Mouse (Mus musculus): ENCODE data around the gene St3gal3. TPM values are rescaled to one million over a fixed set of nuclear protein-coding genes. Genes with fewer than 3 reads are reported as not detected.
A peak's percentile ranks its signal among the peaks of the same experiment; 100 is the strongest.

The St3gal3 gene
- polyA plus RNA-seq, 1 experiment from 2014 or later = 10.8 TPM

DNA sequence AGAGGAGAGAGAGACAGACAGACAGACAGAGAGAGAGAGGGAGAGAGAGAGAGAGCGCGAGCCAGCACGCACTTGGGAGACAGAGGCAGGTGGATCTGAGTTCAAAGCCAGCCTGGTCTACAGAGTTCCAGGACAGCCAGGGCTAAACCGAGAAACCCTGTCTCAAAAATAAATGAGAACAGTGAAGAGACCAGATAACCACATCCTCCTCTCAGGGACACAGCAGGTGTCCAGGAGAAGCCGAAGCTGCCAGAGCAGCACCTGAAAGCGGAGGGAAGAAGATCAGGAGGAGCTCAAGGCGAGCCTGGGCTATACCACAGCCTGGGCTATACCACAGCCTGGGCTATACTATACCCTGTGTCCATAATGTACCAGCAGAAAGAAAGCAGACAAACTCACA lies 16.1 kb upstream of the St3gal3 start:
- H3K4me3 ChIP-seq = no peak overlapping the region
- DNase-seq (ENCODE audit: low spot score) = no peak
- H3K36me3 ChIP-seq = peaks cover 100% of the 10 kb centered on the region
- H3K27me3 ChIP-seq (ENCODE audit: insufficient read depth, poor library complexity, severe bottlenecking) = no peaks in the 10 kb centered on the region
- no peak overlapping the region for H3K27ac ChIP-seq
- no peaks in the 10 kb centered on the region for H3K4me1 ChIP-seq (replicated peaks)
- no peaks in the 10 kb centered on the region for H3K9me3 ChIP-seq
- WGBS = 97% methylated on average over 7 of the region's 7 CpGs

DNA sequence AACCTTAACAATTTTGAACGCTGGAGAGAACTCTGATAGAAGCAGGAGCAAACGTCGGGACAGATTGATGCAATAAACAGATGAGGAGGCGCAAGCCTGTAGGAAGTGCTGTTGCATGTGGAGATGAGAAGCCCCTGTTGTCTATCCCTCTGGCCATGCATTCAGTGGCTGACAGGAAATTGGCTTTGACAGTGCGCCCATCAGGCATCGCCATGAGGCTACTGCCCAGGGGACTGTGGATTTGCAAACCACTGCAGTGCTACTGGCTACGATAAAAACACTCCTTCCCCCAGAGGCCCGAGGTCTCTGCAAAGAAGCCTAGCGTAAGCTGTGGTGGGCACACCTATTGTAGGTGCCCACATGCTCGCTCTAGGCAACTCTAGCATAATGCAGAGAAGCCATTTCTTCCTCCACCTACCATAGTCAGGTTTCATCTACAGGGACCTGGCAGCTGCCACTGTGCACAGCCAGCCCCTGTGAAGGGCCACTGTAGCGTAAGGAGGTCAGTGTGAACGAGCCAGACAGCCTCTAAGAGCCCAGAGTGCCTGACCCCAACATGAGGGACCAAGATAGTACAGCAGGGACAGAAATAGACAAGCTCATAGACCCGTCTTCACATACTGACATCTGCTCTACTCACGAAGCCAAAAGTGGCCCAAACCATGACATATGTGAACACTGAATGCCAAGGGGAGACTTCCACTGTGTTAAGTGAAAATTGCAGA lies 15.4 kb upstream of the St3gal3 start:
- no peak for DNase-seq (ENCODE audit: low spot score)
- Histone ChIP-seq H3K4me3 (no peak overlapping the region), H3K4me1 (replicated peaks) (no peaks in the 10 kb centered on the region), H3K9me3 (no peaks in the 10 kb centered on the region), H3K36me3 (peaks cover 100% of the 10 kb centered on the region), H3K27ac (no peak overlapping the region), H3K27me3 (ENCODE audit: insufficient read depth, poor library complexity, severe bottlenecking) (no peaks in the 10 kb centered on the region)
- 88% methylated on average over 14 of the region's 14 CpGs for WGBS

- peaks cover 100% of the 10 kb centered on the region for H3K36me3 ChIP-seq
- WGBS = 86% methylated on average over 10 of the region's 10 CpGs
- H3K4me1 ChIP-seq (replicated peaks) = no peaks in the 10 kb centered on the region
- DNase-seq (ENCODE audit: low spot score) = no peak
- H3K4me3 ChIP-seq = no peak overlapping the region
- H3K27me3 ChIP-seq (ENCODE audit: insufficient read depth, poor library complexity, severe bottlenecking) = no peaks in the 10 kb centered on the region
- no peaks in the 10 kb centered on the region for H3K9me3 ChIP-seq
- H3K27ac ChIP-seq = no peak overlapping the region
Observed at GRCm38 (mm10) chr4:118149055-118149576, 14.4 kb upstream of the St3gal3 start.

DNA sequence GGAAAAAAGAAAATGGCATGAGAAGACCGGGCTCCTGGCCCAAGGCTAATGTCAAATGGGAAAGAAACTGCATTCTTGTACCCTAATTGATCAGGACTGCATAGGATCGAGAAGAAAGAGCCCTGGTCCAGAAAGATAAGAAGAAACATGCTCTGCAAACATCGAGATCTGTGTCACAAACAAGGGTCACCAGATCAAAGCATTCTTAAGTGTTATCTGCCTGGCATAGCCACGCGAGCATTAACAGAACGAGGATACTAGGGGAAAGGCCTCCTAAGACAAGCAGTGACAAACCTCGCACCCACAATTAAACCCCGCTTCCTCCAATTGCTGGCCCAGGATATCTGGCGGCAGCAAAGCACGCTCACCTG lies 13.6 kb upstream of the St3gal3 start:
- no peak for DNase-seq (ENCODE audit: low spot score)
- no peaks in the 10 kb centered on the region for H3K9me3 ChIP-seq
- 90% methylated on average over 10 of the region's 10 CpGs for WGBS
- H3K4me3 ChIP-seq = no peak overlapping the region
- H3K4me1 ChIP-seq (replicated peaks) = no peaks in the 10 kb centered on the region
- H3K27me3 ChIP-seq (ENCODE audit: insufficient read depth, poor library complexity, severe bottlenecking) = no peaks in the 10 kb centered on the region
- peaks cover 100% of the 10 kb centered on the region for H3K36me3 ChIP-seq
- H3K27ac ChIP-seq = no peak overlapping the region

GRCm38 (mm10) chr4:118147547-118148316 lies 13.0 kb upstream of the St3gal3 start:
- H3K9me3 ChIP-seq = no peaks in the 10 kb centered on the region
- H3K4me1 ChIP-seq (replicated peaks) = no peaks in the 10 kb centered on the region
- WGBS = 94% methylated on average over 19 of the region's 19 CpGs
- H3K4me3 ChIP-seq = no peak overlapping the region
- H3K36me3 ChIP-seq = peaks cover 100% of the 10 kb centered on the region
- no peaks in the 10 kb centered on the region for H3K27me3 ChIP-seq (ENCODE audit: insufficient read depth, poor library complexity, severe bottlenecking)
- no peak overlapping the region for H3K27ac ChIP-seq
- no peak for DNase-seq (ENCODE audit: low spot score)

- DNase-seq (ENCODE audit: low spot score) = no peak
- Histone ChIP-seq H3K4me3 (no peak overlapping the region), H3K27me3 (ENCODE audit: insufficient read depth, poor library complexity, severe bottlenecking) (no peaks in the 10 kb centered on the region), H3K9me3 (no peaks in the 10 kb centered on the region), H3K4me1 (replicated peaks) (no peaks in the 10 kb centered on the region), H3K27ac (no peak overlapping the region), H3K36me3 (peaks cover 100% of the 10 kb centered on the region)
- WGBS = 94% methylated on average over 10 of the region's 10 CpGs
Observed at GRCm38 (mm10) chr4:118147090-118147489, 12.4 kb upstream of the St3gal3 start.

DNA sequence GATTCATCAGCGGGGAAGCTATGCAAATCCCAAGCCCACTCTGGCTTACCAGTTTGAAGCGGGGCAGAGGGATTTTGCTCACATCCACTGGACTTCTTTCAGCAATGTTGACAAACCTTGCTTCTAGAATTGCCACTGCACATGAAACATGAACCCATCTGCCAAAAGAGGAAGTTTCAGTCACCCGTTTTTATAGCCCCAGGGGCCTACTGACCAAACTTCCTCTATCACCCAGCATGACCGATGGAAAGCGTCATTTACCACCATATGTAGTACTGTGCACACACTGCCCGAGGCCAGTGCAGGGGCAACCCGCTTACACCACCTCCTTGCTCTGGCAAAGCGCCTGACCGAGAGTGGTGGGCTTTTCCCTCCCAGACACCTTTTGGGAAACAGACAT lies 9.6 kb upstream of the St3gal3 start:
- no peak for DNase-seq (ENCODE audit: low spot score)
- H3K27me3 ChIP-seq (ENCODE audit: insufficient read depth, poor library complexity, severe bottlenecking) = no peaks in the 10 kb centered on the region
- WGBS = 93% methylated on average over 9 of the region's 9 CpGs
- no peaks in the 10 kb centered on the region for H3K4me1 ChIP-seq (replicated peaks)
- H3K9me3 ChIP-seq = no peaks in the 10 kb centered on the region
- H3K27ac ChIP-seq = no peak overlapping the region
- H3K36me3 ChIP-seq = peaks cover 98% of the 10 kb centered on the region
- H3K4me3 ChIP-seq = no peak overlapping the region

- DNase-seq (ENCODE audit: low spot score) = no peak
- no peak overlapping the region for H3K27ac ChIP-seq
- H3K27me3 ChIP-seq (ENCODE audit: insufficient read depth, poor library complexity, severe bottlenecking) = no peaks in the 10 kb centered on the region
- 94% methylated on average over 7 of the region's 7 CpGs for WGBS
- H3K36me3 ChIP-seq = peaks cover 98% of the 10 kb centered on the region
- no peaks in the 10 kb centered on the region for H3K4me1 ChIP-seq (replicated peaks)
- no peak overlapping the region for H3K4me3 ChIP-seq
- no peaks in the 10 kb centered on the region for H3K9me3 ChIP-seq
Observed at GRCm38 (mm10) chr4:118143679-118144078, 9.0 kb upstream of the St3gal3 start.

DNA sequence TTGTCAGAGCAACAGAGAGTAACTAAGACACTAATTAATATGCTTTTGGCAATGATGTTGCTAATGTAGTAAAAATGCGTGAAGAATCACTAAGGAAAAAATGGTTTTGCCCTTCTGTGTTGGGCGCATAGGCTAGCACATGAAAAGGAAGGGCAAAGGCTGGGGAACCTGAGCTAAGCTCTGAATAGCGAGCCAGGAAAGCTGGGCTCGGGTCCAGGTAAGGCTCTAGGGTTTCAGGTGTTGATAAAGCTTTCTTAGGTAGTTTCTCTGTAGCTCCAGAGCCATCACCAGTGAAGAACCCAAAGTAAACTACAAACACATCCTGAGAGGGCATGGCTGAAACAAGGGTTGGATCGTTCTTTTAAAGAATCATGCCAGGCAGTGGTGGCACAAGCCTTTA lies 6.8 kb upstream of the St3gal3 start:
- peaks cover 98% of the 10 kb centered on the region for H3K36me3 ChIP-seq
- WGBS = 96% methylated on average over 5 of the region's 5 CpGs
- no peaks in the 10 kb centered on the region for H3K27me3 ChIP-seq (ENCODE audit: insufficient read depth, poor library complexity, severe bottlenecking)
- no peaks in the 10 kb centered on the region for H3K9me3 ChIP-seq
- no peak overlapping the region for H3K27ac ChIP-seq
- no peaks in the 10 kb centered on the region for H3K4me1 ChIP-seq (replicated peaks)
- no peak for DNase-seq (ENCODE audit: low spot score)
- no peak overlapping the region for H3K4me3 ChIP-seq

DNA sequence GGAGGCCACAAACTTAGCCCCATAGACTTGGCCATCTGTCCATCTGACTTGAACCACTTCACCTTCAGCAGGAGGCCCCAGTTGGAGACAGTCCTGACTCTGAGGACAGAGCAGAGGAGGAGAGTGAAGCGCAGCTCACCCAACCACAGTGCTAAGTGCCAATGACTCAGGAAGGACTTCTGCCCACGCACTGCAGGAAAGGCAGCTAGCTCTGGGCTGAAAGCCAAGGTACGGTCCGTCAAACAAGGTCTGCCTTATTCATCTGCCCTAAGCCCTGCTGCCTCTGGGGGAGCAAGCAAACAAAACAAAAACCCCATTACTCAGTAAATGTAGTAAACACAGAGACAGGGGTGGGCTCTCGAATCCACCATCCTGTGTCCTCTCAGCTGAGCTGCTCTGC lies 4.2 kb upstream of the St3gal3 start:
- Histone ChIP-seq H3K27me3 (ENCODE audit: insufficient read depth, poor library complexity, severe bottlenecking) (no peaks in the 10 kb centered on the region), H3K36me3 (peaks cover 76% of the 10 kb centered on the region), H3K9me3 (no peaks in the 10 kb centered on the region), H3K4me3 (no peak overlapping the region), H3K4me1 (replicated peaks) (peaks cover 13% of the 10 kb centered on the region), H3K27ac (no peak overlapping the region)
- no peak for DNase-seq (ENCODE audit: low spot score)
- 91% methylated on average over 5 of the region's 5 CpGs for WGBS

DNA sequence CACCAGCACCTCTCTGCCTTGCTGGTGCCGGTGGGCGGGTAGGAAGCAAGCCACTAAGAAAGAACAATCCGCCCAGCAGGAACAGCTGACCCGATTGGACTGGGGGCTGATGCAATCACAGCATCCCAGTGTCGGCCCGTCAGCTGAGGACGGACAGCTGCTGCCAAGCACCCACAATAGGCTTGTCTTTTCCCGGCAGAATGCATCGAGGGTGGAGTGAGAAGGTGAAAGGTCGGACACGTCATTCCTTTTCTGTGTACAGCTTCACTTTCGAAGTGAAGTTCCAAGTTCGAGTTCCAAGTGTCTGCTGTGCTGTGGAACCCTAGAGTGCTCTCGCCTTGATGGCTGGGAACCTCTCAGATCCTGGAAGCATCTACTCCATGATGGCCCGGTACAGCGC lies 3.1 kb upstream of the St3gal3 start:
- Histone ChIP-seq H3K27me3 (ENCODE audit: insufficient read depth, poor library complexity, severe bottlenecking) (no peaks in the 10 kb centered on the region), H3K27ac (no peak overlapping the region), H3K4me3 (no peak overlapping the region), H3K9me3 (no peaks in the 10 kb centered on the region), H3K4me1 (replicated peaks) (peaks cover 24% of the 10 kb centered on the region), H3K36me3 (peaks cover 66% of the 10 kb centered on the region)
- DNase-seq (ENCODE audit: low spot score) = no peak
- WGBS = 86% methylated on average over 16 of the region's 16 CpGs

DNA sequence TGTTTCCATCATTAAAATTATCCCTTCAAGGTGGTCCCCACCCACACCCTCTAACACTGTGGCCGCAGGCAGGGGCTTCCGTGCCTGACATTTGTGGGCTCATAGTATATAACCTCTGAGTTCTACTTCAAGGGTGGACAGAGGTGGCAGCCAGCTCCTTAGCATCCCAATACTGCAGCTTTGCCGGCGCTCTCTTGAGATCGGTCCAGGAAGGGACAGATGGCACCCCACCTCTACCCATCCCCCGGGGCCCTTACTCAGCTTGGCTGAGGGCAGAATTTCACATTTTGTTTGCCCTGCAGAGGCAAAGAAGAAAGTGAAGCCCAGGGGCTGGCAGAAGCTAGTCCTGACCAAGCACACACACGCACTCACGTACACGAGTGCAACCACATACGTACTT lies 2.6 kb upstream of the St3gal3 start:
- no peak overlapping the region for H3K4me3 ChIP-seq
- H3K4me1 ChIP-seq (replicated peaks) = peaks cover 28% of the 10 kb centered on the region
- WGBS = 93% methylated on average over 10 of the region's 10 CpGs
- H3K36me3 ChIP-seq = peaks cover 60% of the 10 kb centered on the region
- DNase-seq (ENCODE audit: low spot score) = no peak
- no peaks in the 10 kb centered on the region for H3K9me3 ChIP-seq
- H3K27ac ChIP-seq = no peak overlapping the region
- no peaks in the 10 kb centered on the region for H3K27me3 ChIP-seq (ENCODE audit: insufficient read depth, poor library complexity, severe bottlenecking)

DNA sequence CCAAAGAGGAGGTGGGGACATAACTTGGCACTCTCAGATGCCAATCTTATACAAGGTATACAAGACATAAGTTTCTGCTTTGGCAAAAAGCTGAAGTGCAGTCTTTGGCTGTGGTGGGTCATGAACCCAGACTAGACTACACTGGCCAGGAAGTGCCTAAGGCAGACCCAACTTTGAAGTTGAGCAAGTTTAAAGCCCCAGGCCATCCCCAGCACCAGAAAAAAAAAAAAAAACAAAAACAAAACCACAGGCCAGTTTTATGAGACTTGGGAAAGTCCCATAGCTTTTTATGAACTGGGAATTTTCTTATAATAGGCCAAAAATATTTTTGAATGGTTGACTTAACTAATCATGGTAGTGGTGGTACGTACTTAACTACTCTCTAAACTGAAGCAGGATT lies 700 bp upstream of the St3gal3 start:
- peak overlapping the region; percentile 96 for H3K27ac ChIP-seq
- no peaks in the 10 kb centered on the region for H3K9me3 ChIP-seq
- H3K4me3 ChIP-seq = peak overlapping the region; percentile 98
- WGBS = 98% methylated on average over 1 of the region's 1 CpGs
- no peak for DNase-seq (ENCODE audit: low spot score)
- no peaks in the 10 kb centered on the region for H3K27me3 ChIP-seq (ENCODE audit: insufficient read depth, poor library complexity, severe bottlenecking)
- H3K4me1 ChIP-seq (replicated peaks) = peaks cover 33% of the 10 kb centered on the region
- peaks cover 41% of the 10 kb centered on the region for H3K36me3 ChIP-seq

Measured in hindbrain, embryonic 10.5 days (tissue).